Mouse (Mus musculus) stomach, postnatal 0 days (tissue): Measurements from ENCODE around the gene Zfp652. TPM values are rescaled to one million over a fixed set of nuclear protein-coding genes. Genes with fewer than 3 reads are reported as not detected.
A peak's percentile ranks its signal among the peaks of the same experiment; 100 is the strongest.

Experiments
- ATAC-seq: fragments of 200-750 bp; cut with Nextera tagmentation; 2 replicates; pipeline ENCODE4 v1.8.0; 2017; ENCODE audit not compliant: low FRiP score, low TSS enrichment
- DNase-seq: peaks from one replicate; pipeline ENCODE4 v3.0.0-alpha.2; 2016; ENCODE audit warnings: low spot score
- H3K27ac ChIP-seq: fragments of 300-500 bp; sonication (generic); replicated peaks from 2 replicates; pipeline ENCODE4 v1.5.1; 2014; ENCODE audit warnings: mild to moderate bottlenecking, control low read depth
- H3K27me3 ChIP-seq: fragments of 300-500 bp; sonication (generic); 2 replicates; pipeline ENCODE4 v1.6.1; 2014; ENCODE audit warnings: low read length; ENCODE audit not compliant: control insufficient read depth, insufficient read depth
- H3K36me3 ChIP-seq: fragments of 300-500 bp; sonication (generic); 2 replicates; pipeline ENCODE4 v1.6.1; 2014; ENCODE audit warnings: low read length, mixed read lengths; ENCODE audit not compliant: control insufficient read depth, insufficient read depth
- H3K4me1 ChIP-seq: fragments of 300-500 bp; sonication (generic); replicated peaks from 2 replicates; pipeline ENCODE4 v1.6.1; 2014; ENCODE audit warnings: antibody characterized with exemption; ENCODE audit not compliant: control insufficient read depth, insufficient read depth
- H3K4me2 ChIP-seq: fragments of 300-500 bp; sonication (generic); replicated peaks from 2 replicates; pipeline ENCODE4 v1.6.1; 2014; ENCODE audit warnings: low read depth, mild to moderate bottlenecking, control low read depth, moderate library complexity
- H3K4me3 ChIP-seq: fragments of 300-500 bp; sonication (generic); 2 replicates; pipeline ENCODE4 v1.5.1; 2014; ENCODE audit warnings: low read depth, low read length, control low read depth
- H3K9ac ChIP-seq: fragments of 300-500 bp; sonication (generic); 2 replicates; pipeline ENCODE4 v1.6.1; 2014; ENCODE audit warnings: mild to moderate bottlenecking, low read length, control low read depth, mixed read lengths
- H3K9me3 ChIP-seq: fragments of 300-500 bp; sonication (generic); 2 replicates; pipeline ENCODE4 v1.6.1; 2016; ENCODE audit warnings: low read length; ENCODE audit not compliant: control insufficient read depth
- CTCF ChIP-seq: IDR thresholded peaks from 2 replicates; pipeline ENCODE4 v1.5.1; 2016; ENCODE audit warnings: antibody characterized with exemption, low read depth, mild to moderate bottlenecking, moderate library complexity
- EP300 ChIP-seq: optimal IDR thresholded peaks from 2 replicates; pipeline ENCODE3; 2016; ENCODE audit warnings: antibody characterized with exemption
- WGBS: fragments of 180-500 bp; shearing (Covaris S2); extraction: QIAGEN DNeasy Blood & Tissue Kit; methylation state at CpG from one replicate; pipeline ENCODE4 v1.1.7; 2014; 5-methylcytosine and 5-hydroxymethylcytosine counted together
- polyA plus RNA-seq: library from polyadenylated mRNA; unstranded; fragments of >200 nt; fragmentation: Nextera tagmentation; extraction: Ambion mirVana; gene quantifications from 2 replicates; pipeline ENCODE4 v1.2.1, GENCODE M21; 2015

The Zfp652 gene
- polyA plus RNA-seq, 1 experiment from 2014 or later, result 10.0 TPM

- Histone ChIP-seq H3K27me3 (no peaks in the 10 kb centered on the region), H3K9me3 (no peaks in the 10 kb centered on the region), H3K4me2 (no peak overlapping the region), H3K9ac (no peak overlapping the region), H3K27ac (peak overlapping the region; percentile 76), H3K36me3 (no peaks in the 10 kb centered on the region), H3K4me1 (0 out of 2 replicates have a peak, but pooled peaks cover 5% of the 10 kb centered on the region), H3K4me3 (no peak overlapping the region)
- peak; percentile 53 for DNase-seq
- WGBS, result 59% methylated on average over 6 of the region's 6 CpGs
- no peak for TF ChIP-seq EP300
- TF ChIP-seq CTCF, result no peak
- ATAC-seq, result peak; percentile 76
Measured at GRCm38 (mm10) chr11:95688515-95688914, 24.0 kb upstream of the Zfp652 start.

DNA sequence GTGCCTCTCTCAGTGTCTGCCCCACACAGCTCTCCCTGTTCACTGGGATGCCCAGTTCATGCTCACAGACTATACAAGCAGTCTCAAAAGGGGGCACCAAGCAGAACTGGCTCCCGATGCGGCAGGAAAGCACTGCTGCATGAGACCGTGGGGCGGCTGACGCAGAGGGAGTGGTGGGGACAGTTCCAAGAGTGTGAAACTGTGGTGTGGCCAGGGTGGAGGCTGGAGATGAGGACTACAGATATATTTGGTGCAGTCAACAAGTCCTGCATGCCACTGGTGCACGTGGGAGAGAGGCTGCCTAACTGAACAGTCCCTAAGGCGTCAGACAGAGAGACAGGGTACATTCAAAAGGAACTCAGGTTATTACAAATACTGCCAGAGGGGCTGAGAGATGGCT is 23.5 kb upstream of the Zfp652 start:
- no peaks in the 10 kb centered on the region for H3K9me3 ChIP-seq
- H3K4me2 ChIP-seq, result no peak overlapping the region
- no peak for TF ChIP-seq EP300
- no peak for TF ChIP-seq CTCF
- H3K4me3 ChIP-seq, result no peak overlapping the region
- H3K27me3 ChIP-seq, result no peaks in the 10 kb centered on the region
- peak overlapping the region; percentile 76 for H3K27ac ChIP-seq
- H3K4me1 ChIP-seq, result 0 out of 2 replicates have a peak, but pooled peaks cover 5% of the 10 kb centered on the region
- 33% methylated on average over 7 of the region's 7 CpGs for WGBS
- H3K9ac ChIP-seq, result no peak overlapping the region
- peak; percentile 59 for ATAC-seq
- peak; percentile 61 for DNase-seq
- H3K36me3 ChIP-seq, result no peaks in the 10 kb centered on the region

- ATAC-seq, result no peak
- 46% methylated on average over 3 of the region's 3 CpGs for WGBS
- no peak for TF ChIP-seq EP300
- no peak for TF ChIP-seq CTCF
Measured at GRCm38 (mm10) chr11:95689544-95689943, 22.9 kb upstream of the Zfp652 start.

GRCm38 (mm10) chr11:95698541-95698940 is 13.9 kb upstream of the Zfp652 start:
- Histone ChIP-seq H3K4me1 (no peaks in the 10 kb centered on the region), H3K27ac (no peak overlapping the region), H3K27me3 (no peaks in the 10 kb centered on the region), H3K9ac (no peak overlapping the region), H3K4me3 (no peak overlapping the region), H3K36me3 (no peaks in the 10 kb centered on the region), H3K9me3 (no peaks in the 10 kb centered on the region), H3K4me2 (no peak overlapping the region)
- WGBS, result 70% methylated on average over 5 of the region's 5 CpGs
- TF ChIP-seq EP300 (no peak), CTCF (no peak)
- DNase-seq (no peak), ATAC-seq (0 out of 2 replicates have a peak, but pooled peaks have one; percentile 8)

More at GRCm38 (mm10) chr11:95689544-95689943, 22.9 kb upstream of the Zfp652 start:
- DNase-seq, result no peak
- Histone ChIP-seq H3K27ac (no peak overlapping the region), H3K36me3 (no peaks in the 10 kb centered on the region), H3K4me3 (no peak overlapping the region), H3K9me3 (no peaks in the 10 kb centered on the region), H3K4me1 (0 out of 2 replicates have a peak, but pooled peaks cover 5% of the 10 kb centered on the region), H3K27me3 (no peaks in the 10 kb centered on the region), H3K4me2 (no peak overlapping the region), H3K9ac (no peak overlapping the region)

DNA sequence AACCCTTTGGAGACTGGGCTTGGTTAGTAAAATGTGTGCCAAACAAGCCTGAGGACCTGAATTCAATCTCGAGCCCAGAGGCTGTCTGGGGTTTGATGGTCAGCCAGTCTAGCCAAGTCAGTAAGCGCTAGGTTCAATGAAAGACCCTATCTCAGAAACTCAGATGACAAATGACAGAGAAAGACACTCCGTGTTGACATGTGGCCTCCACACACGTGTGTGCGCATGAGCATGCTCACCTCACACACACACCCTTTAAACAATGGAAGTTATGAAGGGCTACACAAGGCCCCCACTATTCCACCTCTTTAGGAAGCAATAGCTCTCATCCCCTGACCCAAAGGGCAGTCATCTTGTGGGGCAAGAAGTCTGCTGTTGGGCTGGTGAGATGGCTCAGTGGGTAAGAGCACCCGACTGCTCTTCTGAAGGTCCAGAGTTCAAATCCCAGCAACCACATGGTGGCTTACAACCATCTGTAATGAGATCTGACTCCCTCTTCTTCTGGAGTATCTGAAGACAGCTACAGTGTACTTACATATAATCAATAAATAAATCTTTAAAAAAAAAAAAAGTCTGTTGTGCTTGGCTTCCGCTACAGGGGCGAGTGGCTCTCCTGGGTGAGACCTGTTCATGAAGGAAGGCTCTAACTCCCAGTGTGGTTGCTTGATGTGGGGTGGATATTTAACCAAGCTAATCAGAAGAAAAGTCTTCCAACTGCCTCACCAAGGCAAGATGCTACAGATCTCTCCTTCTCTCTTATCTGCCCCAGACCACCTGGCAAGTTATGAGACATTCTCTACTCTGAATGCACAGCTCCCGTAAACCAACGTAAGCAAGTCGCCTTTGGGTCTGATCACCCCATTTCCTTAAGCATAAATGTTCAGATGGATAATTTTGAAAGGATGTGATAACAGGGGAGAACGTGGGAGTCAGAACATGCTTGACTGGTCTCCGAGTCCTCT is 11.4 kb upstream of the Zfp652 start:
- Histone ChIP-seq H3K9me3 (no peaks in the 10 kb centered on the region), H3K36me3 (no peaks in the 10 kb centered on the region), H3K4me3 (no peak overlapping the region), H3K4me2 (no peak overlapping the region), H3K27me3 (no peaks in the 10 kb centered on the region), H3K4me1 (no peaks in the 10 kb centered on the region), H3K9ac (no peak overlapping the region), H3K27ac (no peak overlapping the region)
- TF ChIP-seq CTCF (no peak), EP300 (no peak)
- no peak for DNase-seq
- ATAC-seq, result no peak
- WGBS, result 87% methylated on average over 13 of the region's 13 CpGs
